Mouse (Mus musculus) lung, embryonic 14.5 days (tissue): ENCODE results near the gene Vps8. TPM values are rescaled to one million over a fixed set of nuclear protein-coding genes. Genes with fewer than 3 reads are reported as not detected.

Experiments used
- ATAC-seq: fragments of 200-750 bp; cut with Nextera tagmentation; 2 replicates; pipeline ENCODE4 v1.8.0; 2017; ENCODE audit warnings: mild to moderate bottlenecking, moderate TSS enrichment, moderate library complexity; ENCODE audit not compliant: insufficient read depth
- DNase-seq: peaks from one replicate; pipeline ENCODE4 v3.0.0-alpha.2; 2015
- H3K27ac ChIP-seq: fragments of 300-500 bp; sonication (generic); 2 replicates; pipeline ENCODE4 v1.5.1; 2014; ENCODE audit warnings: low read depth, mild to moderate bottlenecking, moderate library complexity
- H3K27me3 ChIP-seq: fragments of 300-500 bp; sonication (generic); 2 replicates; pipeline ENCODE4 v1.6.1; 2014; ENCODE audit warnings: low read length, control low read depth; ENCODE audit not compliant: insufficient read depth
- H3K36me3 ChIP-seq: fragments of 300-500 bp; sonication (generic); 2 replicates; pipeline ENCODE4 v1.6.1; 2014; ENCODE audit warnings: control low read depth; ENCODE audit not compliant: insufficient read depth
- H3K4me1 ChIP-seq: fragments of 300-500 bp; sonication (generic); 2 replicates; pipeline ENCODE4 v1.6.1; 2014; ENCODE audit warnings: antibody characterized with exemption, control low read depth; ENCODE audit not compliant: insufficient read depth
- H3K4me2 ChIP-seq: fragments of 300-500 bp; sonication (generic); 2 replicates; pipeline ENCODE4 v1.6.1; 2014; ENCODE audit warnings: mild to moderate bottlenecking
- H3K4me3 ChIP-seq: fragments of 300-500 bp; sonication (generic); 2 replicates; pipeline ENCODE4 v1.5.1; 2014; ENCODE audit warnings: low read depth, low read length
- H3K9ac ChIP-seq: fragments of 300-500 bp; sonication (generic); 2 replicates; pipeline ENCODE4 v1.6.1; 2014
- H3K9me3 ChIP-seq: fragments of 300-500 bp; sonication (generic); 2 replicates; pipeline ENCODE4 v1.6.1; 2016; ENCODE audit warnings: low read depth, low read length, control low read depth
- CTCF ChIP-seq: IDR thresholded peaks from 2 replicates; pipeline ENCODE4 v1.5.1; 2016; ENCODE audit warnings: antibody characterized with exemption, low read depth
- WGBS: fragments of 180-500 bp; shearing (Covaris S2); extraction: QIAGEN DNeasy Blood & Tissue Kit; methylation state at CpG from one replicate; pipeline ENCODE4 v1.1.7; 2014; 5-methylcytosine and 5-hydroxymethylcytosine counted together
- polyA plus RNA-seq: library from polyadenylated mRNA; unstranded; fragments of >200 nt; fragmentation: Nextera tagmentation; extraction: Ambion mirVana; gene quantifications from 2 replicates; pipeline ENCODE4 v1.2.1, GENCODE M21; 2014

Vps8 gene
- polyA plus RNA-seq, 1 experiment from 2014 or later, result 19.3 TPM

GRCm38 (mm10) chr16:21645915-21646314 lies 223.0 kb downstream of the Vps8 start:
- H3K27ac ChIP-seq, result no peak overlapping the region
- 73% methylated on average over 3 of the region's 3 CpGs for WGBS
- ATAC-seq (no peak), DNase-seq (no peak)
- peaks cover 15% of the 10 kb centered on the region for H3K4me1 ChIP-seq
- no peak for TF ChIP-seq CTCF
- H3K4me2 ChIP-seq, result no peak overlapping the region
- H3K9ac ChIP-seq, result no peak overlapping the region
- H3K4me3 ChIP-seq, result no peak overlapping the region
- peaks cover 6% of the 10 kb centered on the region; the same call in 1 of the 2 replicates for H3K36me3 ChIP-seq
- H3K27me3 ChIP-seq, result no peaks in the 10 kb centered on the region
- no peaks in the 10 kb centered on the region for H3K9me3 ChIP-seq

- Histone ChIP-seq H3K9me3 (no peaks in the 10 kb centered on the region), H3K27ac (no peak overlapping the region), H3K9ac (no peak overlapping the region), H3K4me3 (no peak overlapping the region), H3K36me3 (peaks cover 6% of the 10 kb centered on the region; the same call in 1 of the 2 replicates), H3K27me3 (no peaks in the 10 kb centered on the region), H3K4me1 (peaks cover 15% of the 10 kb centered on the region), H3K4me2 (no peak overlapping the region)
- DNase-seq (no peak), ATAC-seq (no peak)
- WGBS, result 69% methylated on average over 3 of the region's 3 CpGs
- TF ChIP-seq CTCF, result no peak
These were observed 223.6 kb downstream of the Vps8 start for GRCm38 (mm10) chr16:21646496-21646895.

- peaks cover 17% of the 10 kb centered on the region; the same call in 1 of the 2 replicates for H3K36me3 ChIP-seq
- 68% methylated on average over 4 of the region's 4 CpGs for WGBS
- H3K9ac ChIP-seq, result no peak overlapping the region
- no peak overlapping the region for H3K4me2 ChIP-seq
- no peaks in the 10 kb centered on the region for H3K9me3 ChIP-seq
- DNase-seq, result no peak
- no peak for TF ChIP-seq CTCF
- H3K4me3 ChIP-seq, result no peak overlapping the region
- H3K27ac ChIP-seq, result no peak overlapping the region
- ATAC-seq, result no peak
- peaks cover 11% of the 10 kb centered on the region for H3K4me1 ChIP-seq
- H3K27me3 ChIP-seq, result no peaks in the 10 kb centered on the region
These were observed 225.9 kb downstream of the Vps8 start for GRCm38 (mm10) chr16:21648800-21649199.

GRCm38 (mm10) chr16:21650289-21650688 lies 227.4 kb downstream of the Vps8 start:
- Histone ChIP-seq H3K4me1 (peaks cover 4% of the 10 kb centered on the region; the same call in 1 of the 2 replicates), H3K36me3 (peaks cover 17% of the 10 kb centered on the region; the same call in 1 of the 2 replicates), H3K9ac (no peak overlapping the region), H3K4me3 (no peak overlapping the region), H3K4me2 (no peak overlapping the region), H3K9me3 (no peaks in the 10 kb centered on the region), H3K27ac (no peak overlapping the region), H3K27me3 (no peaks in the 10 kb centered on the region)
- ATAC-seq (no peak), DNase-seq (no peak)
- 85% methylated on average over 3 of the region's 3 CpGs for WGBS
- no peak for TF ChIP-seq CTCF

- no peak for TF ChIP-seq CTCF
- ATAC-seq, result no peak
- WGBS, result 85% methylated on average over 4 of the region's 4 CpGs
These were observed 228.2 kb downstream of the Vps8 start for GRCm38 (mm10) chr16:21651161-21651560.

GRCm38 (mm10) chr16:21653151-21653550 lies 230.2 kb downstream of the Vps8 start:
- no peak for TF ChIP-seq CTCF
- DNase-seq (no peak), ATAC-seq (no peak)
- no peak overlapping the region for H3K4me2 ChIP-seq
- H3K4me1 ChIP-seq, result no peaks in the 10 kb centered on the region
- no peaks in the 10 kb centered on the region for H3K9me3 ChIP-seq
- 0 out of 2 replicates have a peak, but pooled peaks cover 11% of the 10 kb centered on the region for H3K36me3 ChIP-seq
- no peaks in the 10 kb centered on the region for H3K27me3 ChIP-seq
- WGBS, result 82% methylated on average over 15 of the region's 15 CpGs
- no peak overlapping the region for H3K9ac ChIP-seq
- no peak overlapping the region for H3K27ac ChIP-seq
- no peak overlapping the region for H3K4me3 ChIP-seq

More at GRCm38 (mm10) chr16:21651161-21651560, 228.2 kb downstream of the Vps8 start:
- Histone ChIP-seq H3K36me3 (peaks cover 17% of the 10 kb centered on the region; the same call in 1 of the 2 replicates), H3K27ac (no peak overlapping the region), H3K9ac (no peak overlapping the region), H3K9me3 (no peaks in the 10 kb centered on the region), H3K4me2 (no peak overlapping the region), H3K27me3 (no peaks in the 10 kb centered on the region), H3K4me3 (no peak overlapping the region), H3K4me1 (no peaks in the 10 kb centered on the region)
- no peak for DNase-seq

GRCm38 (mm10) chr16:21654384-21654783 lies 231.5 kb downstream of the Vps8 start:
- DNase-seq, result no peak
- Histone ChIP-seq H3K27me3 (no peaks in the 10 kb centered on the region), H3K36me3 (0 out of 2 replicates have a peak, but pooled peaks cover 11% of the 10 kb centered on the region), H3K4me3 (no peak overlapping the region), H3K9me3 (no peaks in the 10 kb centered on the region), H3K4me2 (no peak overlapping the region), H3K9ac (no peak overlapping the region), H3K4me1 (no peaks in the 10 kb centered on the region), H3K27ac (no peak overlapping the region)
- 64% methylated on average over 5 of the region's 5 CpGs for WGBS
- no peak for TF ChIP-seq CTCF
- ATAC-seq, result no peak

- Histone ChIP-seq H3K4me1 (no peaks in the 10 kb centered on the region), H3K9ac (no peak overlapping the region), H3K4me3 (no peak overlapping the region), H3K27me3 (no peaks in the 10 kb centered on the region), H3K36me3 (0 out of 2 replicates have a peak, but pooled peaks cover 11% of the 10 kb centered on the region), H3K9me3 (no peaks in the 10 kb centered on the region), H3K27ac (peak overlapping the region; percentile 18; the same call in 1 of the 2 replicates), H3K4me2 (no peak overlapping the region)
- WGBS, result 35% methylated on average over 6 of the region's 6 CpGs
- peak; percentile 59 for DNase-seq
- TF ChIP-seq CTCF, result no peak
- 0 out of 2 replicates have a peak, but pooled peaks have one; percentile 14 for ATAC-seq
These were observed 232.4 kb downstream of the Vps8 start for GRCm38 (mm10) chr16:21655291-21655690.
